ENCODE assay signal across 24 mouse cellular contexts in the genomic region with DNA sequence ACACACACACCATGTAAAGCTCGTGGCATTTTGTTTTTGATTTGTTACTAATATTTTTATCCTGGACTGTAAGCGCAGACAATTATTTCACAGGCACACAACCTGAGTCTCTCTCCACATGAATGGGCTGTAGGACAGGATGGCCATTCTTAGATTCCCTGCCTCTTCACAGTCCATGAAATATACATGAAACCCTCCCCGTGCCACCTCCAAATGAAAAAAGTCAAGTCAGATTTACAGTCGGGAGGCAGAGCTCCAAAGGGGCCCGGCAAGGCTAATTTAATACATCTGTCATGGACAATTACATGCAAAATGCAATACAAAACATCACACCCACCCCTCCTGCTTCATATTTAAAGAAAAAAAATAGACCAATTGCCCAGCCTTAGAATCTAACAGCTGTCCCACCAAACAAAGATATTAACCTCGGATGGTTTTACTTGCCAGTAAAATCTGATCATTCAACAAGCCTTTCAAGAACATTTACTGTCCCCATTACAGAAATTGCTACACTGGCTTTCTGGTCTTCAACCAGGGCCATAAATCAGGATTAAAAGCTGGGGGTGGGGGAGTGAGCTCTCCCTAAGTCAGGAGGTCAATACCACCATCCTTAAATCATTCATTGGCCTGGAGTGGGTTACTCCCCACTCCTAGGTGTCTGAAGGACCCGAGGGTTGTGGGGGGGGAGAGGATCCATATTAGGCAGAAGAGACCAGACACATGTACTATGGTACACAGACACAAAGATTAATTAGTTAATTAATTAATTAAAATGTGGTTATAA. TPM values are rescaled to one million over a fixed set of nuclear protein-coding genes. Genes with fewer than 3 reads are reported as not detected.
DNase-seq lines count a peak whose midpoint lies in the region; ATAC-seq lines count a peak whose summit lies in the region.
"Had no signal": no experiment of that assay in that cellular context is flagged by ENCODE, and none has a peak within 500 bp of the region (broad histone marks: within the 10 kb centered on the region; RNA-seq: fewer than 3 reads in every experiment).

No protein-coding gene starts in this region.

- no peak for DNase-seq in kidney, postnatal 4 days
- peak; percentile 69 for DNase-seq in embryo, embryonic 11 days
- peak; percentile 23 for DNase-seq in embryonic facial prominence, embryonic 14.5 days (ENCODE audit: low spot score)
- DNase-seq in left cerebral cortex, adult 18-20 months (ENCODE audit: low spot score in 2 of 2): no peak
- DNase-seq in right cerebral cortex, postnatal 14 days: no peak
- DNase-seq: cerebellum, adult 8-10 months; gastrocnemius, postnatal 14 days; heart, adult 2 months; heart, postnatal 4 days; kidney, adult 8-10 months; liver, embryonic 13.5 days; lung, embryonic 14.5 days; lung, postnatal 36 days; right cerebral cortex, postnatal 4 days; thymus, adult 2 months had no signal

- H3K4me1 ChIP-seq in kidney, embryonic 15.5 days: peaks cover 12% of the 10 kb centered on the region; the same call in 1 of the 2 replicates
- no peaks in the 10 kb centered on the region for H3K4me1 ChIP-seq in embryonic facial prominence, embryonic 14.5 days (ENCODE audit: control insufficient read depth, insufficient read depth, low read length)
- H3K4me1 ChIP-seq in neural tube, embryonic 12.5 days: peaks cover 17% of the 10 kb centered on the region; the same call in 1 of the 2 replicates
- H3K4me1 ChIP-seq: forebrain, embryonic 12.5 days; liver, embryonic 13.5 days had no signal

- peaks cover 23% of the 10 kb centered on the region for H3K27me3 ChIP-seq in kidney, embryonic 15.5 days
- no peaks in the 10 kb centered on the region for H3K27me3 ChIP-seq in embryonic facial prominence, embryonic 14.5 days (replicated peaks; ENCODE audit: control insufficient read depth, insufficient read depth, low read length)
- H3K27me3 ChIP-seq in neural tube, embryonic 12.5 days (replicated peaks): peaks cover 22% of the 10 kb centered on the region
- H3K27me3 ChIP-seq: forebrain, embryonic 12.5 days; limb, embryonic 13.5 days; liver, embryonic 13.5 days had no signal

- no peak overlapping the region for H3K4me2 ChIP-seq in kidney, embryonic 15.5 days
- H3K4me2 ChIP-seq in embryonic facial prominence, embryonic 14.5 days (ENCODE audit: low read depth, low read length): no peak overlapping the region; the same call in 1 of the 2 replicates
- peak overlapping the region; percentile 24 for H3K4me2 ChIP-seq in neural tube, embryonic 12.5 days (replicated peaks)
- H3K4me2 ChIP-seq: forebrain, embryonic 12.5 days; limb, embryonic 13.5 days; liver, embryonic 13.5 days; lung, embryonic 14.5 days had no signal

- 16% methylated on average over 7 of the region's 7 CpGs for WGBS in kidney, embryonic 15.5 days
- 40% methylated on average over 7 of the region's 7 CpGs for WGBS in embryonic facial prominence, embryonic 14.5 days
- 16% methylated on average over 7 of the region's 7 CpGs for WGBS in neural tube, embryonic 12.5 days

- H3K36me3 ChIP-seq in kidney, embryonic 15.5 days: no peaks in the 10 kb centered on the region
- H3K36me3 ChIP-seq in embryonic facial prominence, embryonic 14.5 days (ENCODE audit: control insufficient read depth, insufficient read depth, low read length): no peaks in the 10 kb centered on the region
- H3K36me3 ChIP-seq in neural tube, embryonic 12.5 days: no peaks in the 10 kb centered on the region
- H3K36me3 ChIP-seq: forebrain, embryonic 12.5 days; limb, embryonic 13.5 days; liver, embryonic 13.5 days had no signal

- H3K9ac ChIP-seq in kidney, embryonic 15.5 days: no peak overlapping the region
- H3K9ac ChIP-seq in embryonic facial prominence, embryonic 14.5 days (ENCODE audit: low read depth, low read length): no peak overlapping the region
- no peak overlapping the region for H3K9ac ChIP-seq in neural tube, embryonic 12.5 days
- H3K9ac ChIP-seq: forebrain, embryonic 12.5 days; limb, embryonic 13.5 days; liver, embryonic 13.5 days; lung, embryonic 14.5 days had no signal

- peak; percentile 70 for ATAC-seq in kidney, embryonic 15.5 days (replicated peaks; ENCODE audit: low FRiP score)
- ATAC-seq in embryonic facial prominence, embryonic 14.5 days (ENCODE audit: low read depth): no peak
- ATAC-seq in neural tube, embryonic 12.5 days (ENCODE audit: low FRiP score, low read depth): peak; percentile 79
- ATAC-seq: inflammation-experienced regulatory T-cells, adult 6 months had no signal

- H3K27ac ChIP-seq in kidney, embryonic 15.5 days: no peak overlapping the region
- no peak overlapping the region for H3K27ac ChIP-seq in embryonic facial prominence, embryonic 14.5 days (replicated peaks; ENCODE audit: low read depth, low read length)
- no peak overlapping the region for H3K27ac ChIP-seq in neural tube, embryonic 12.5 days
- H3K27ac ChIP-seq: forebrain, embryonic 12.5 days; heart, adult 2 months; layer of hippocampus, adult 2 months; limb, embryonic 13.5 days; liver, embryonic 13.5 days had no signal

- H3K9me3 ChIP-seq in kidney, embryonic 15.5 days (replicated peaks): 0 out of 2 replicates have a peak, but pooled peaks cover 4% of the 10 kb centered on the region
- H3K9me3 ChIP-seq in embryonic facial prominence, embryonic 14.5 days (ENCODE audit: control insufficient read depth, low read length): 0 out of 2 replicates have a peak, but pooled peaks cover 7% of the 10 kb centered on the region
- 0 out of 2 replicates have a peak, but pooled peaks cover 3% of the 10 kb centered on the region for H3K9me3 ChIP-seq in neural tube, embryonic 12.5 days
- H3K9me3 ChIP-seq: forebrain, embryonic 12.5 days; limb, embryonic 13.5 days had no signal

- no peak overlapping the region for H3K4me3 ChIP-seq in kidney, embryonic 15.5 days (replicated peaks)
- H3K4me3 ChIP-seq in embryonic facial prominence, embryonic 14.5 days (ENCODE audit: low read depth, low read length): no peak overlapping the region
- no peak overlapping the region for H3K4me3 ChIP-seq in neural tube, embryonic 12.5 days
- H3K4me3 ChIP-seq: forebrain, embryonic 12.5 days; heart, adult 2 months; layer of hippocampus, adult 2 months; limb, embryonic 13.5 days; liver, embryonic 13.5 days had no signal

RNA-seq across cellular contexts. Expression of gene Tmem132d, which starts 44.3 kb away (rescaled TPM):
- 0.30 and 0.58 TPM in 2 replicates for polyA plus RNA-seq in kidney, embryonic 15.5 days (2015; fragmentation: Nextera tagmentation; extraction: Ambion mirVana)
- polyA plus RNA-seq in embryonic facial prominence, embryonic 14.5 days (2014; fragmentation: Nextera tagmentation; extraction: Ambion mirVana): 0.66 and 0.90 TPM in 2 replicates
- polyA plus RNA-seq in neural tube, embryonic 12.5 days (2016; fragmentation: Nextera tagmentation; extraction: Ambion mirVana): 2.0 and 2.1 TPM in 2 replicates
- 10 to 100 TPM; 56.3 to 65.6 TPM for total RNA-seq in left cerebral cortex, adult 18-20 months (2021)
- total RNA-seq: megakaryocyte-erythroid progenitor cell, adult 5-6 weeks; neutrophil, adult 5-6 weeks had no signal
- polyA plus RNA-seq: C2C12; inflammation-experienced regulatory T-cells, adult 6 months had no signal

Comparison
In these comparisons a context has a peak if more than half of its experiments do, and no peak if none do; other contexts are left out.
1. DNase-seq: peak in embryo, embryonic 11 days (single experiment) and embryonic facial prominence, embryonic 14.5 days (single experiment); none in kidney, postnatal 4 days (0 of 2), left cerebral cortex, adult 18-20 months (0 of 2) and right cerebral cortex, postnatal 14 days (single experiment).